Mouse (Mus musculus): ENCODE data around the gene Vcl. TPM values are rescaled to one million over a fixed set of nuclear protein-coding genes. Genes with fewer than 3 reads are reported as not detected.

The Vcl gene
- total RNA-seq, 2 experiments from 2014 or later, result 32.4 to 45.3 TPM

- peak; percentile 64 for ATAC-seq (replicated peaks; ENCODE audit: low FRiP score, poor library complexity, severe bottlenecking)
Measured at GRCm38 (mm10) chr14:21051380-21052111, 122.3 kb downstream of the Vcl start.

GRCm38 (mm10) chr14:21052112-21052780, 123.0 kb downstream of the Vcl start, which contains the start of the genes Ap3m1 and Adk:
Gene Ap3m1 (minus strand): TSS chr14:21052508.
Gene Adk (plus strand): TSS chr14:21052574.
- ATAC-seq (replicated peaks; ENCODE audit: low FRiP score, poor library complexity, severe bottlenecking), result peak; percentile 91

GRCm38 (mm10) chr14:21052781-21053130, 123.6 kb downstream of the Vcl start:
- no peak; the same call in 1 of the 2 replicates for ATAC-seq (replicated peaks; ENCODE audit: low FRiP score, poor library complexity, severe bottlenecking)

- ATAC-seq (replicated peaks; ENCODE audit: low FRiP score, poor library complexity, severe bottlenecking), result no peak
Measured at GRCm38 (mm10) chr14:21053151-21053550, 124.0 kb downstream of the Vcl start.

DNA sequence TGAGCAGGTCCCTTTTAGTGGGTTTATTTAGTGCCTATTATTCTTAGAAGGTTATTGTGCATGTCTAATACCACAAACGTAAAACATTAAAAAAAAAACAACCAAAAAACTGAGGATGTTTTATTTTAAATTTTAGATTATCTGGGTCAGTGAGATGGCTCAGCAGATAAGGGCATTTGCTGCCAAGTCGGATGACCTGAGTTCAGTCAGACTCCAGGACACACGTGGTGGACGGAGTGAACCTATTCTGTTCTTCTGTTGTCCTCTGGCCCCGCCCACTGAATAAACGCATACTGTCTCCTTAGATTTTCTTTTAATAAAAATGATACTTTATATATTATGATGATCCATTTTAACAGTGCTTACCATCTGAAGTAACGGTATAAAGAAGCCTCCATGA, 124.4 kb downstream of the Vcl start:
- ATAC-seq (replicated peaks; ENCODE audit: low FRiP score, poor library complexity, severe bottlenecking), result no peak

DNA sequence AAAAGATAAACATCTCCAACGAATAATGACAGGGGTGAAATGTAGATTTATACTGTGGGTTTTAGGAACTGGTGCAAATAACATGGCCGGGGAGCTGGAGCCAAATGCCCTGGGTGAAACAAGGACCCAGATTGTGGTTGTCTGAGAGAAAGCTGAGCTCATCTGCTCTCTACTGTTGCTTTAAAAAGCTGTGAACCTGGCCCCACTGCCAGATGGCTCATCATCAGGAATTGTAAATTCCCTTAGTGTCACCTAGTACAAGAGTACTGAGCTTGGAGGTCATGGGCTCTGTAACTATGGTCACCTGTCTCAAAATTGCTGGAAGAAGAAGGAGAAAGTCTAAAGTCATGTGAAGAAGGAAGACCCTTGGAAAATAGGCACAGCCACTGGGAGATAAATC, 129.8 kb downstream of the Vcl start:
- ATAC-seq (replicated peaks; ENCODE audit: low FRiP score, poor library complexity, severe bottlenecking), result no peak

DNA sequence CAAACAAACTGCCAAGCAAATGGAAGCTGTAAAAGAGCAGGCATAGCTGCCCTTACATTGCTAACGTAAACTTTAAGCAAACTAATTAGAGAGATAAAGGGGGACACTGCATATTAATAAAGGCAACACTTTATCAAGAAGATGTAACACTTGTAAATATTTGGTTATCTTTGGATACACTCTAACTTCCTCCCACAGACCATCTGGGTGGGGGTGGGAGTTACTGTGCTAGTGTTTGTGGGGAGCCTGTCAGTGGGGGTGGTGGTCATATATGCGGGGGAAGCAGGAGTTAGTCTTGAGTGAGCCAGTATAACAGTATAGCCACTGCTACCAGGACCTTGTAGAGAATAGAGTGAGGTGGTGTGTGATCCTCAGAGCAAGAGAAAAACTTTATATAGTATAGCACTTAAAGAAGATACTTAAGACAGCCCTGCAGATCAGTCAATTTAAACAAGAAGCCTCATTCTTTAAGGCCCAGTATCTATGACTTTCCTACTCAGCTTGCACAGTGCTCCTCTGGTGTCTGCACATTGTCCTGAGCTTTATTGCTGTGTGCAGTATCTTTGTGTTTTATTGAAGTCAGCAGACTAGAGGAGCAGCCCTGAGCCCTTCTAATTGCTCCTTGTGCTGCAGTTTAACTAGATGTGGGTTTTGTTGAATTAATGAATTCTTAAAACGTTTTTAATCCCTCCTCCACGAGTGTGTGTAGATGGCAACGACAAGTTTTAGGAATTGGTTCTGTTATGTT, 133.7 kb downstream of the Vcl start:
- ATAC-seq (replicated peaks; ENCODE audit: low FRiP score, poor library complexity, severe bottlenecking), result no peak

DNA sequence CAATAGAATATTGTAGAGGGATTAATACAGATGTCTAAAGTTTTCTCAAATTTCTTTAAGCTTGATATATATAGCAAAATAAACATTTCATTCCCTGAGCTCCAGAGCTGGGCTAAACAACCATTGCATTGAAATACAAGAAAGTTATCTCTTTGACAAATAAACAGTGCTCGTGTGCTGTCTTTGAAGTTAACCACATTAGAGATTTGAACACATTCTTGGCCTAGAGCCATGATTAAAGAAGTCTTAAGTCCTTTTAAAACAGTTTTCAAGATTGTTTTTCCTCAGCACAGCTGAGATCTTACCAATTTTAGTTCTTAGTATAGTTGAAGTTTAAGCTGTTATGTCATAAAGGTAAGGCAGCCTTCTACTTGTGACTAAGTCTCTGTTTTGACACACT, 135.1 kb downstream of the Vcl start:
- ATAC-seq (replicated peaks; ENCODE audit: low FRiP score, poor library complexity, severe bottlenecking), result no peak

DNA sequence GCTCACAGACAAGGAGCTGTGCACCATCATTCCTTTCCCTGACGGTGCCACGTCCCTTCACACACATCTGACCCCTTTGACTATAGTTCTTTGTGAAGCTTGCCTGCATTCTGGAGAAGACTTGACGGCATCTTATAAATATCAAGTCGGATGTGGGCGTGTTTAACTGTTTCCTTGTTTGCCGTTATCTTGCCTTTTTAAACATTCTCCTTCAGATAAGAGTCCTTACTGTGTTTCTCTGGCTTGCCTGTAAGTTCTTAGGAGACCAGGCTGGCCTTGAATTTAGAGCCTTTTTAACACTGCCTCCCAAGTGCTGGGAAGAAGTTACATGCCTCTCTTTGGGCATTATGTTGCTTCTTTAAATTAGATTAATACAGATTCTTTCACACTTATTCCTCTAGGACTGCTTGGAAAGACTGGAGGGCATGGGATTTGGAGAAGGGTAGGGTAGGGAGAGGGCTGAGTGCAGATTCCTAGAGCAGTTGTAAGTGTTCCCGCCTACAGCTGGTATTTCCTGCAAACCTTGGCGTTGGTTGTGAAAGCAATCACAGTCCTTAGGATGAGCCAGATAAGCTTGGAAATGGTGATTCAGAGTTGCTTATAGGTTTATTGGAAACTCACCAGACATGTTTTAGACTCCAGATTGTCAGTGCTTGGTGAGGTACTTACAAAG, 136.4 kb downstream of the Vcl start:
- ATAC-seq (replicated peaks; ENCODE audit: low FRiP score, poor library complexity, severe bottlenecking), result no peak

DNA sequence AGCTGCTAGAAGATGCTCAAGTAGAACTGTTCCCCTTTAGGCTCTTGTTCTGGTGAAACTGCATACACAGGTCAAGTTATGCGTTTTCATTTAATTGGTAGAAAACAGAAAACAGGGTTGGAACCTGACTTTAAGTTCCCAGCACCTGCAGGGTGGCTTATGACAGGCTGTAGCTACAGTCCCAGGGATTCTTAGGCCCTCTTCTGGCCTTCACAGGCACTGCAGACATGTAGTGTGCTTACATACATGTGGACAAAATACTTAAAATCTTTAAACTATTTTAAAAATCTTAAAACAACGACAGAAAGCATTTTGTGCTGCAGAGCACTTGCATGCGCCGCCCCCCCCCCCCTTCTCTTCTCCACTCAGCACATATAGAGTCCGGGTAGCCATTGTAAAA, 140.4 kb downstream of the Vcl start:
- no peak for ATAC-seq (replicated peaks; ENCODE audit: low FRiP score, poor library complexity, severe bottlenecking)

GRCm38 (mm10) chr14:21073981-21074380, 144.8 kb downstream of the Vcl start:
- ATAC-seq (replicated peaks; ENCODE audit: low FRiP score, poor library complexity, severe bottlenecking), result peak; percentile 22; the same call in 1 of the 2 replicates

- peak; percentile 54 for ATAC-seq (replicated peaks; ENCODE audit: low FRiP score, poor library complexity, severe bottlenecking)
Measured at GRCm38 (mm10) chr14:21074398-21075320, 145.5 kb downstream of the Vcl start.

DNA sequence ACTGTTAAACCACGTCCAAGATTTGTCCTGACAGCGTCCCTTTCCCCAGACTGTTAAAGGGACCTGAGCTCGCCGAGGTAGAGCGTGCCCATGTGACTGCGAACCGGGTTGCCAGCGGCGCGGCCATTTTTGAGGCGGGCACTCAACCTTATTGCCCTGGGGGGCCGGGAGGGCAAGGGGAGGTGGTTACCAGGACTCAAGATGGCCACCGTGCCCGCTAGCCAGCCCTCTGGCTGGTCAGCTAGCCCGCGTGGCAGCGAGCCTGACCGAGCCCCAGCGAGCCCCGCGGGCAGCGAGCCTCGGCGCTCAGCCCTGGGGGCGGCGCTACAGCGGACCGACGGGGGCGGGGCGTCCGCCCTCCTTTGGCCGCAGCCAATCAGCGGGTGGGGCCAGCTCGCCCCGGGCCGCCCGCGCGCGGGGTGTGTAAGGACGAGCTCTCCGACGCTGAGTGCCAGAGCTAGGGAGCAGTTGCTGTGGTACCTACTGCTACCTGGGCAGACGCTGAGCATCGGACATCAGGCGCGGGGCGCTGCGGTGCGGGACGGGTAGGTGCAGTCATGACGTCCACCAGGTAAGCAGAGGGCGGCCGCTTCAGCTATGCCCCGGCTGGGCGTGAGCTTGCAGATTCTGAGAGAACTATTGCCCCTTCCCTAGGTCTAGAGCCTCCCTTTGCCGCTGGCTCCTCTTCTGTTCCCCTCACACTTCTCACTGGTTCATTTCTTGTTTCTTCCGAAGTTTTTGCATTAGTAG, 146.7 kb downstream of the Vcl start:
- peak; percentile 91 for ATAC-seq (replicated peaks; ENCODE audit: low FRiP score, poor library complexity, severe bottlenecking)

GRCm38 (mm10) chr14:21076501-21077194, 147.4 kb downstream of the Vcl start:
- peak; percentile 16; the same call in 1 of the 2 replicates for ATAC-seq (replicated peaks; ENCODE audit: low FRiP score, poor library complexity, severe bottlenecking)

GRCm38 (mm10) chr14:21077939-21078338, 148.7 kb downstream of the Vcl start:
- ATAC-seq (replicated peaks; ENCODE audit: low FRiP score, poor library complexity, severe bottlenecking), result no peak

DNA sequence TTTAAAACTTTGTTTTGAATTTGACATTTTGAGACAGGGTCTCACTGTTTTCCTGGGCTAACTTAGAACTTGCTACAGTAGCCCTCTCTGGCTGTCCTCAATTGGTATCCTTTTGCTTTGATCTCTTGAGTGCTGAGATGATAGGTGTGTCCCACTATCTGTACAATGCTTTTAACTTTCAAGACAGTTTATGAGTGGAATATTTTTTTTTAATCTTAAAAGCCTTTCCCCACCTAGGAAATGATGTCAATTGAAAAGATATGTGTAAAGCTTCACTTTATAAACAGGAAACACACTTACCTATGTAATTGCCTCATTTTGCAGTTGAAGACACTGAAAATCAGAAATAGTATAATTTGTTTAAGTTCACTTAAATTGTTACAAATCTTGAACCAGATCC, 149.3 kb downstream of the Vcl start:
- no peak for ATAC-seq (replicated peaks; ENCODE audit: low FRiP score, poor library complexity, severe bottlenecking)

- no peak for ATAC-seq (replicated peaks; ENCODE audit: low FRiP score, poor library complexity, severe bottlenecking)
Measured at GRCm38 (mm10) chr14:21082823-21083222, 153.6 kb downstream of the Vcl start.
